Comparison of ENCODE assay signal across 8 mouse cellular contexts in the genomic region with DNA sequence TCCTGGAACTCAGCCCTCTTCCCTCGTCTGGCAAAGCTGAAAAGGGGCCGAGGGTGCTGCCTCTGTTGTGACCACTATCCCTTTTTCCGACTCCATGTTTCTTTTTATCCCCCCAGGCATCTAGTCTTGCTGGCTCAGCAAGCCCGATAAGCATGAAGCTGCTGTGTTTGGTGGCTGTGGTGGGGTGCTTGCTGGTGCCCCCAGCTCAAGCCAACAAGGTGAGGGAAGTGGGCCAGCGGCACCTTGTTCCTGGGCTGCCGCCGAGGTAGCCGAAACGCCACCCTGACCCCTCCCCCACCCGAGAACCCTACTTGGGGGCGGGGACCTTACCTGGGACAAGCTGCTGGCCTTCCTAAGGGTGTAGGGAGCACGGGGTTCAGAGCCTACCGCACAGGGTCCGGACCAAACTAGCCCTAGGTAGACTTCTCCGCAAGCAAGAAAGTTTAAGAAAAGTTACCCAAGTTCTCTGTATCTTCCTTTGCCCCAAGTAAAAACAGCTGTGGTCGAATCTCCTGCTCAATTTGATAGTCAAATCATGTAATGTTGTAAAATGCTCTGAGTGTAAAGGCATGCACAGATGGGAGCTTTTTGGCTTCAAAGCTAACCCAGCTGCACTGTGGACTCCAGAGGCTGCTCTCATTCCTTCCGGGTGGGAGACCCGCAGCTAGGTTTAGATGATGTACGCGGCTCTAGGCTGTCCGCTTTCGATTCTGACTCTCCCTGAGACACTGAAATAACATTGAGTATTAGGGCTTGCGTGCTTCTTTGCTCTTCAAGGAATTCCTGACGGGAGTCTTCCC. TPM values are rescaled to one million over a fixed set of nuclear protein-coding genes. Genes with fewer than 3 reads are reported as not detected.
DNase-seq lines count a peak whose midpoint lies in the region; ATAC-seq and TF ChIP-seq lines count a peak whose summit lies in the region.

No protein-coding gene starts in this region.

- H3K27me3 ChIP-seq in C2C12 (ENCODE audit: control insufficient read depth, insufficient read depth, insufficient read length) = no peaks in the 10 kb centered on the region
- H3K27me3 ChIP-seq in G1E (ENCODE audit: insufficient read depth, low read length) = no peaks in the 10 kb centered on the region
- H3K27me3 ChIP-seq in heart, embryonic 15.5 days = no peaks in the 10 kb centered on the region
- no peaks in the 10 kb centered on the region for H3K27me3 ChIP-seq in megakaryocyte, embryonic 14.5 days (replicated peaks)
- no peaks in the 10 kb centered on the region for H3K27me3 ChIP-seq in stomach, embryonic 15.5 days (replicated peaks)

- H3K79me2 ChIP-seq in C2C12 (ENCODE audit: control insufficient read depth, insufficient read depth) = no peaks in the 10 kb centered on the region

- TF ChIP-seq CTCF in C2C12 (IDR thresholded peaks at IDR 0.05; ENCODE audit: control insufficient read depth, insufficient read depth, insufficient read length) (no peak), G1E (IDR thresholded peaks at IDR 0.05; ENCODE audit: low read depth, low read length) (no peak)
- no peak for TF ChIP-seq CTCF in cortical plate, adult 2 months (IDR thresholded peaks at IDR 0.05; ENCODE audit: extremely low read depth, insufficient read depth, low read length)

- DNase-seq in G1E (ENCODE audit: low spot score) = peak; percentile 53
- peak; percentile 57 to 80 for DNase-seq in kidney, postnatal 25 days
- DNase-seq in left cerebral cortex, postnatal 36 days (ENCODE audit: low spot score in 2 of 2) = no peak

- no peaks in the 10 kb centered on the region for H3K9me3 ChIP-seq in G1E (replicated peaks)
- no peaks in the 10 kb centered on the region for H3K9me3 ChIP-seq in heart, embryonic 15.5 days (replicated peaks)
- H3K9me3 ChIP-seq in megakaryocyte, embryonic 14.5 days = no peaks in the 10 kb centered on the region
- no peaks in the 10 kb centered on the region for H3K9me3 ChIP-seq in stomach, embryonic 15.5 days

- H3K27ac ChIP-seq in cortical plate, adult 2 months (ENCODE audit: insufficient read depth, low read length) = no peak overlapping the region
- H3K27ac ChIP-seq in heart, embryonic 15.5 days = peak overlapping the region; percentile 55
- H3K27ac ChIP-seq in stomach, embryonic 15.5 days = peak overlapping the region; percentile 73

- H3K4me3 ChIP-seq in C2C12 (ENCODE audit: insufficient read depth, poor library complexity, severe bottlenecking) (peak overlapping the region; percentile 56), G1E (ENCODE audit: low read depth, low read length) (peak overlapping the region; percentile 80)
- peak overlapping the region; percentile 68 for H3K4me3 ChIP-seq in cortical plate, adult 2 months (ENCODE audit: insufficient read depth, low read length)
- H3K4me3 ChIP-seq in heart, embryonic 15.5 days = peak overlapping the region; percentile 82
- H3K4me3 ChIP-seq in megakaryocyte, embryonic 14.5 days (replicated peaks) = peak overlapping the region; percentile 96
- H3K4me3 ChIP-seq in stomach, embryonic 15.5 days (replicated peaks) = peak overlapping the region; percentile 83

- H3K79me3 ChIP-seq in C2C12 (ENCODE audit: low read depth) = no peaks in the 10 kb centered on the region

- 5% methylated on average over 24 of the region's 24 CpGs for WGBS in heart, embryonic 15.5 days
- 2% methylated on average over 24 of the region's 24 CpGs for whole genome bisulfite sequencing in stomach, embryonic 15.5 days

- H3K9ac ChIP-seq in heart, embryonic 15.5 days = peak overlapping the region; percentile 80
- H3K9ac ChIP-seq in stomach, embryonic 15.5 days = peak overlapping the region; percentile 77

- intact Hi-C loops in left cerebral cortex, postnatal 36 days (cut with DNase I) = no loop called here

- no peak for TF ChIP-seq POLR2A in cortical plate, adult 2 months (IDR thresholded peaks at IDR 0.05; ENCODE audit: extremely low read depth, insufficient read depth, low read length)

- H3K4me2 ChIP-seq in heart, embryonic 15.5 days = peak overlapping the region; percentile 84
- H3K4me2 ChIP-seq in stomach, embryonic 15.5 days = peak overlapping the region; percentile 85

- no peaks in the 10 kb centered on the region for H3K36me3 ChIP-seq in C2C12 (ENCODE audit: control insufficient read depth, insufficient read depth)
- peaks cover 44% of the 10 kb centered on the region for H3K36me3 ChIP-seq in G1E (replicated peaks)
- H3K36me3 ChIP-seq in heart, embryonic 15.5 days = peaks cover 22% of the 10 kb centered on the region; the same call in 1 of the 2 replicates
- peaks cover 39% of the 10 kb centered on the region for H3K36me3 ChIP-seq in megakaryocyte, embryonic 14.5 days (replicated peaks; ENCODE audit: low read length)
- H3K36me3 ChIP-seq in stomach, embryonic 15.5 days = 0 out of 2 replicates have a peak, but pooled peaks cover 2% of the 10 kb centered on the region

- no peak for ATAC-seq in G1E (ENCODE audit: extremely low read depth, insufficient number of reproducible peaks, low FRiP score, poor library complexity, severe bottlenecking)
- ATAC-seq in heart, embryonic 15.5 days (replicated peaks; ENCODE audit: insufficient number of reproducible peaks, insufficient read depth, low FRiP score, low read depth) = peak; percentile 33
- ATAC-seq in stomach, embryonic 15.5 days (ENCODE audit: insufficient read depth, low FRiP score, low read depth) = peak; percentile 33; the same call in 1 of the 2 replicates

- peak overlapping the region; percentile 89 for H3ac ChIP-seq in C2C12 (ENCODE audit: control insufficient read depth, insufficient read length, low read depth)

- peaks cover 75% of the 10 kb centered on the region for H3K4me1 ChIP-seq in G1E (ENCODE audit: insufficient read depth, low read depth, low read length)
- H3K4me1 ChIP-seq in cortical plate, adult 2 months (ENCODE audit: control insufficient read depth, insufficient read depth, low read length) = no peaks in the 10 kb centered on the region
- peaks cover 11% of the 10 kb centered on the region for H3K4me1 ChIP-seq in heart, embryonic 15.5 days (replicated peaks)
- peaks cover 55% of the 10 kb centered on the region for H3K4me1 ChIP-seq in megakaryocyte, embryonic 14.5 days
- H3K4me1 ChIP-seq in stomach, embryonic 15.5 days = peaks cover 13% of the 10 kb centered on the region

TF ChIP-seq in C2C12, 6 proteins besides CTCF, POLR2A, EP300 and RAD21:
- no peak for TF ChIP-seq USF1 (IDR thresholded peaks at IDR 0.05; ENCODE audit: low read depth)
- no peak for TF ChIP-seq MYOD1 (IDR thresholded peaks at IDR 0.05; ENCODE audit: control insufficient read depth, insufficient read length, low read depth)
- no peak for TF ChIP-seq MAX (IDR thresholded peaks at IDR 0.05)
- TF ChIP-seq FOSL1 (IDR thresholded peaks at IDR 0.05; ENCODE audit: insufficient read depth, low read length, poor library complexity, severe bottlenecking) = no peak
- TF ChIP-seq CEBPB (IDR thresholded peaks at IDR 0.05; ENCODE audit: low read depth) = no peak
- TF ChIP-seq MYOG (IDR thresholded peaks at IDR 0.05; ENCODE audit: control insufficient read depth, extremely low read depth, insufficient read length) = no peak

RNA-seq across cellular contexts. Expression of gene Tmem9, which starts 10.6 kb away (rescaled TPM):
- 60.3 TPM for polyA plus RNA-seq in C2C12 (2012; fragmentation: generic; extraction: Trizol)
- 52.9 and 78.3 TPM in 2 replicates for total RNA-seq in G1E (2014; fragmentation: Nextera tagmentation)
- total RNA-seq in G1E (2017) = 63.5 and 71.3 TPM in 2 replicates
- polyA plus RNA-seq in G1E (2012) = 74.9 and 78.0 TPM in 2 replicates
- polyA plus RNA-seq in cortical plate, adult 2 months (2012; rRNA removed) = 101 TPM in 2 replicates
- polyA plus RNA-seq in heart, embryonic 15.5 days (2015; fragmentation: Nextera tagmentation; extraction: Ambion mirVana) = 91.1 and 107 TPM in 2 replicates
- 6.0 and 24.1 TPM in 2 replicates for polyA plus RNA-seq in megakaryocyte, embryonic 14.5 days (2012; ENCODE audit: insufficient read depth, low replicate concordance)
- 141 and 161 TPM in 2 replicates for polyA plus RNA-seq in stomach, embryonic 15.5 days (2015; fragmentation: Nextera tagmentation; extraction: Ambion mirVana)
- 10 to 100 TPM; 61.4 to 63.7 TPM for total RNA-seq in left cerebral cortex, postnatal 36 days (2021)

RNA-seq across cellular contexts. Expression of gene Igfn1, which starts 12.4 kb away (rescaled TPM):
- polyA plus RNA-seq in C2C12 (2012; fragmentation: generic; extraction: Trizol) = 0.06 TPM
- not detected in 2 replicates for total RNA-seq in G1E (2014; fragmentation: Nextera tagmentation)
- total RNA-seq in G1E (2017) = 0.06 and 0.11 TPM in 2 replicates
- 0.02 TPM in 1 of 2 replicates, not detected in the other for polyA plus RNA-seq in G1E (2012)
- 28.8 and 34.2 TPM in 2 replicates for polyA plus RNA-seq in cortical plate, adult 2 months (2012; rRNA removed)
- not detected in 2 replicates for polyA plus RNA-seq in heart, embryonic 15.5 days (2015; fragmentation: Nextera tagmentation; extraction: Ambion mirVana)
- polyA plus RNA-seq in megakaryocyte, embryonic 14.5 days (2012; ENCODE audit: insufficient read depth, low replicate concordance) = 0.12 and 0.43 TPM in 2 replicates
- 0.06 and 0.09 TPM in 2 replicates for polyA plus RNA-seq in stomach, embryonic 15.5 days (2015; fragmentation: Nextera tagmentation; extraction: Ambion mirVana)
- total RNA-seq in left cerebral cortex, postnatal 36 days (2021) = 10 to 100 TPM; 12.8 to 16.3 TPM

RNA-seq across cellular contexts. Expression of gene Ascl5, which starts 32.0 kb away (rescaled TPM):
- not detected for polyA plus RNA-seq in C2C12 (2012; fragmentation: generic; extraction: Trizol)
- not detected in 2 replicates for total RNA-seq in G1E (2014; fragmentation: Nextera tagmentation)
- not detected in 2 replicates for total RNA-seq in G1E (2017)
- polyA plus RNA-seq in G1E (2012) = 0.25 TPM in 1 of 2 replicates, not detected in the other
- 2.0 TPM in 2 replicates for polyA plus RNA-seq in cortical plate, adult 2 months (2012; rRNA removed)
- polyA plus RNA-seq in heart, embryonic 15.5 days (2015; fragmentation: Nextera tagmentation; extraction: Ambion mirVana) = not detected in 2 replicates
- not detected in 2 replicates for polyA plus RNA-seq in megakaryocyte, embryonic 14.5 days (2012; ENCODE audit: insufficient read depth, low replicate concordance)
- 0.33 and 0.50 TPM in 2 replicates for polyA plus RNA-seq in stomach, embryonic 15.5 days (2015; fragmentation: Nextera tagmentation; extraction: Ambion mirVana)
- 1 to 10 TPM; 1.6 to 3.6 TPM for total RNA-seq in left cerebral cortex, postnatal 36 days (2021)

RNA-seq across cellular contexts. Expression of gene Cacna1s, which starts 34.0 kb away (rescaled TPM):
- 0.23 TPM for polyA plus RNA-seq in C2C12 (2012; fragmentation: generic; extraction: Trizol)
- total RNA-seq in G1E (2014; fragmentation: Nextera tagmentation) = not detected in 2 replicates
- total RNA-seq in G1E (2017) = under 0.01 and 0.11 TPM in 2 replicates
- not detected in 2 replicates for polyA plus RNA-seq in G1E (2012)
- polyA plus RNA-seq in cortical plate, adult 2 months (2012; rRNA removed) = 0.89 and 0.98 TPM in 2 replicates
- 0.29 and 0.56 TPM in 2 replicates for polyA plus RNA-seq in heart, embryonic 15.5 days (2015; fragmentation: Nextera tagmentation; extraction: Ambion mirVana)
- polyA plus RNA-seq in megakaryocyte, embryonic 14.5 days (2012; ENCODE audit: insufficient read depth, low replicate concordance) = not detected in 2 replicates
- polyA plus RNA-seq in stomach, embryonic 15.5 days (2015; fragmentation: Nextera tagmentation; extraction: Ambion mirVana) = 0.10 and 0.17 TPM in 2 replicates
- total RNA-seq in left cerebral cortex, postnatal 36 days (2021) = 1 to 10 TPM in 1 of 2 experiments, under 1 TPM in 1; 0.81 to 2.3 TPM

Comparison
In these comparisons a context has a peak if more than half of its experiments do, and no peak if none do; other contexts are left out.
1. DNase-seq: peak in G1E (single experiment) and kidney, postnatal 25 days (2 of 2); none in left cerebral cortex, postnatal 36 days (0 of 2).
2. RNA of gene Igfn1, which starts 12.4 kb away (polyA plus RNA-seq): 28.8 to 34.2 TPM in cortical plate, adult 2 months; 0.12 to 0.43 TPM in megakaryocyte, embryonic 14.5 days, 0.06 to 0.09 TPM in stomach, embryonic 15.5 days, 0.06 TPM in C2C12 (single experiment), 0.02 TPM in G1E and not detected in heart, embryonic 15.5 days; every median in the first group is over 10 times any median in the second.
3. Peak in every context shown above with its lines, with median percentiles within 50 percentile points of each other: H3K4me3 ChIP-seq.